Mouse (Mus musculus) liver, postnatal 0 days (tissue): ENCODE measurements around the gene Ninj2. TPM values are rescaled to one million over a fixed set of nuclear protein-coding genes. Genes with fewer than 3 reads are reported as not detected.

Source experiments
- ATAC-seq: fragments of 200-750 bp; cut with Nextera tagmentation; 2 replicates; pipeline ENCODE4 v1.8.0; 2017; ENCODE audit warnings: mild to moderate bottlenecking, moderate library complexity
- DNase-seq: peaks from one replicate; pipeline ENCODE4 v3.0.0-alpha.2; 2016
- H3K27ac ChIP-seq: fragments of 300-500 bp; sonication (generic); 2 replicates; pipeline ENCODE4 v1.5.1; 2014; ENCODE audit warnings: antibody characterized with exemption, moderate library complexity, mild to moderate bottlenecking, low read depth
- H3K27me3 ChIP-seq: fragments of 300-500 bp; sonication (generic); 2 replicates; pipeline ENCODE4 v1.6.1; 2014; ENCODE audit warnings: low read length, control low read depth, mixed read lengths; ENCODE audit not compliant: insufficient read depth
- H3K36me3 ChIP-seq: fragments of 300-500 bp; sonication (generic); replicated peaks from 2 replicates; pipeline ENCODE4 v1.6.1; 2014; ENCODE audit warnings: mild to moderate bottlenecking, control low read depth, low read length, moderate library complexity, mixed read lengths; ENCODE audit not compliant: insufficient read depth
- H3K4me1 ChIP-seq: fragments of 300-500 bp; sonication (generic); 2 replicates; pipeline ENCODE4 v1.6.1; 2014; ENCODE audit warnings: antibody characterized with exemption, mild to moderate bottlenecking, control low read depth; ENCODE audit not compliant: insufficient read depth
- H3K4me2 ChIP-seq: fragments of 300-500 bp; sonication (generic); 2 replicates; pipeline ENCODE4 v1.6.1; 2014; ENCODE audit warnings: low read depth, mild to moderate bottlenecking, low read length, moderate library complexity, mixed read lengths
- H3K4me3 ChIP-seq: fragments of 300-500 bp; sonication (generic); 2 replicates; pipeline ENCODE4 v1.5.1; 2014; ENCODE audit warnings: low read depth, low read length
- H3K9ac ChIP-seq: fragments of 300-500 bp; sonication (generic); replicated peaks from 2 replicates; pipeline ENCODE4 v1.6.1; 2014; ENCODE audit warnings: mild to moderate bottlenecking, moderate library complexity
- H3K9me3 ChIP-seq: fragments of 300-500 bp; sonication (generic); 2 replicates; pipeline ENCODE4 v1.6.1; 2016; ENCODE audit warnings: mild to moderate bottlenecking, control low read depth, low read length, mixed read lengths
- CTCF ChIP-seq: sonication (generic); IDR thresholded peaks from 2 replicates; pipeline ENCODE4 v1.5.1; 2016; ENCODE audit warnings: antibody characterized with exemption, low read depth
- EP300 ChIP-seq: IDR thresholded peaks from 2 replicates; pipeline ENCODE4 v1.6.1; 2016; ENCODE audit warnings: antibody characterized with exemption, low read depth, mild to moderate bottlenecking
- WGBS: fragments of 180-500 bp; shearing (Covaris S2); extraction: QIAGEN DNeasy Blood & Tissue Kit; methylation state at CpG from one replicate; pipeline ENCODE4 v1.1.7; 2014; ENCODE audit not compliant: insufficient replicate concordance; 5-methylcytosine and 5-hydroxymethylcytosine counted together
- polyA plus RNA-seq: library from polyadenylated mRNA; unstranded; fragments of >200 nt; fragmentation: Nextera tagmentation; extraction: Ambion mirVana; gene quantifications from 2 replicates; pipeline ENCODE4 v1.2.1, GENCODE M21; 2015

Gene Ninj2
- polyA plus RNA-seq, 1 experiment from 2014 or later: 0.31 TPM

- Histone ChIP-seq H3K27ac (0 out of 2 replicates have a peak overlapping the region, but pooled peaks have one; percentile 26), H3K27me3 (no peaks in the 10 kb centered on the region), H3K9me3 (no peaks in the 10 kb centered on the region), H3K9ac (no peak overlapping the region), H3K4me3 (no peak overlapping the region), H3K36me3 (no peaks in the 10 kb centered on the region), H3K4me1 (peaks cover 20% of the 10 kb centered on the region; the same call in 1 of the 2 replicates), H3K4me2 (no peak overlapping the region)
- TF ChIP-seq CTCF: no peak
- TF ChIP-seq EP300: no peak
- no peak for ATAC-seq
- no peak for DNase-seq
- WGBS: 53% methylated on average over 7 of the region's 7 CpGs
Observed at GRCm38 (mm10) chr6:120114698-120115097, 21.5 kb downstream of the Ninj2 start.

DNA sequence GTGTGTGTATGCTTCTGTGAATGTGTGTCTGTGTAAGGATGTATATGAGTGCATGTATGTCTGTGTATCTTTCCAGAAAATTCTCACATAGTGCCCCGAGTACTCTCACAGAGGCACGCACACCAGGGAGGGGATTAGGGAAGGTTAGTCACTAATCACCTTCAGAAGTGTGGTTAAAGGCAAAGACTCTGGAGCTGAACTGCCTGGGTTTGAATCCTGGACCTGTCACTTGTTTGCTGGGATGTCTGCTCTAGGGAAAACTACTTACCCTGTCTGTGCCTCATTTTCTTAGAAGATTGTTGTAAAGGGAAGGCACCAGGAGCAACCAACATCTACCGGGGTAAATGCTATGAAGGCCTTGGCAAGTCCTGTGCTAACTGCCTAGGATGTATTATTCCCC lies 22.3 kb downstream of the Ninj2 start:
- Histone ChIP-seq H3K9me3 (no peaks in the 10 kb centered on the region), H3K27me3 (no peaks in the 10 kb centered on the region)

GRCm38 (mm10) chr6:120119824-120120223 lies 26.7 kb downstream of the Ninj2 start:
- Histone ChIP-seq H3K9ac (no peak overlapping the region), H3K4me3 (no peak overlapping the region), H3K27me3 (no peaks in the 10 kb centered on the region), H3K4me1 (0 out of 2 replicates have a peak, but pooled peaks cover 3% of the 10 kb centered on the region), H3K4me2 (no peak overlapping the region), H3K9me3 (no peaks in the 10 kb centered on the region), H3K36me3 (no peaks in the 10 kb centered on the region), H3K27ac (no peak overlapping the region)
- no peak for DNase-seq
- TF ChIP-seq EP300 (no peak), CTCF (no peak)
- WGBS: 71% methylated on average over 5 of the region's 5 CpGs
- ATAC-seq: no peak

More for the DNA sequence above, 22.3 kb downstream of the Ninj2 start:
- H3K9ac ChIP-seq: no peak overlapping the region
- no peak for DNase-seq
- WGBS: 76% methylated on average over 3 of the region's 3 CpGs
- H3K27ac ChIP-seq: no peak overlapping the region
- H3K4me3 ChIP-seq: no peak overlapping the region
- no peak for TF ChIP-seq CTCF
- TF ChIP-seq EP300: no peak
- H3K4me1 ChIP-seq: peaks cover 20% of the 10 kb centered on the region; the same call in 1 of the 2 replicates
- ATAC-seq: no peak
- no peaks in the 10 kb centered on the region for H3K36me3 ChIP-seq
- H3K4me2 ChIP-seq: no peak overlapping the region

DNA sequence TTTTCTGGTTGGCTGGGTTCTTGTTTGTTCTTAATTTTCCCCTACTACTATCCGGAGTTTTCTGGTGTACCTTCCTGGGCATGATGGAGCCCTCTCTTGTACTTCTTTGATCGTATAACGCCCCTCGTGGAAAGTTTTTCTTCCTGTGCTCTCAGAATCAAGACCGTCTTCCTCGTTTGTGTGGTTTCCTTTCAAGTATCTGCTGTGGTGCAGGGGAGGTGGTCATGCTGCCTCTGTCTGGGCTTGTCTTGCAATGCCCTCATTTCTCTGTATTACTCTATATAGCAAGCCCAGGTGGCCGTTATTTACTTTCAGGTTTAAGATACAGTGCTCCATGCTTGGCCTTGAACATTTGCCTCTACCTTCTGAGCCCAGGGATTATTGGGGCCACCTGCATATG lies 31.5 kb downstream of the Ninj2 start:
- no peaks in the 10 kb centered on the region for H3K9me3 ChIP-seq
- H3K27me3 ChIP-seq: no peaks in the 10 kb centered on the region
- H3K4me1 ChIP-seq: no peaks in the 10 kb centered on the region
- no peak overlapping the region for H3K27ac ChIP-seq
- H3K4me2 ChIP-seq: no peak overlapping the region
- no peaks in the 10 kb centered on the region for H3K36me3 ChIP-seq
- H3K4me3 ChIP-seq: no peak overlapping the region
- no peak for ATAC-seq
- TF ChIP-seq EP300 (no peak), CTCF (no peak)
- WGBS: 47% methylated on average over 7 of the region's 7 CpGs
- no peak overlapping the region for H3K9ac ChIP-seq
- no peak for DNase-seq

- H3K9me3 ChIP-seq: no peaks in the 10 kb centered on the region
- H3K4me1 ChIP-seq: no peaks in the 10 kb centered on the region
- no peak overlapping the region for H3K4me3 ChIP-seq
- no peak overlapping the region for H3K4me2 ChIP-seq
- H3K27ac ChIP-seq: no peak overlapping the region
- no peaks in the 10 kb centered on the region for H3K27me3 ChIP-seq
- no peak for TF ChIP-seq EP300
- TF ChIP-seq CTCF: no peak
- H3K36me3 ChIP-seq: no peaks in the 10 kb centered on the region
- 82% methylated on average over 8 of the region's 8 CpGs for WGBS
- ATAC-seq (no peak), DNase-seq (no peak)
- no peak overlapping the region for H3K9ac ChIP-seq
Observed at GRCm38 (mm10) chr6:120126456-120126855, 33.3 kb downstream of the Ninj2 start.

- Histone ChIP-seq H3K4me1 (no peaks in the 10 kb centered on the region), H3K9me3 (no peaks in the 10 kb centered on the region), H3K36me3 (no peaks in the 10 kb centered on the region), H3K4me2 (no peak overlapping the region), H3K27ac (no peak overlapping the region), H3K4me3 (no peak overlapping the region), H3K9ac (no peak overlapping the region), H3K27me3 (no peaks in the 10 kb centered on the region)
- no peak for DNase-seq
- TF ChIP-seq EP300: no peak
- TF ChIP-seq CTCF: no peak
- 96% methylated on average over 7 of the region's 7 CpGs for WGBS
- no peak for ATAC-seq
Observed at GRCm38 (mm10) chr6:120127321-120127720, 34.2 kb downstream of the Ninj2 start.

- no peak for DNase-seq
Observed at GRCm38 (mm10) chr6:120134748-120135147, 41.6 kb downstream of the Ninj2 start.

More at GRCm38 (mm10) chr6:120134748-120135147, 41.6 kb downstream of the Ninj2 start:
- H3K9ac ChIP-seq: no peak overlapping the region
- no peaks in the 10 kb centered on the region for H3K27me3 ChIP-seq
- TF ChIP-seq CTCF (no peak), EP300 (no peak)
- no peak overlapping the region for H3K27ac ChIP-seq
- ATAC-seq: no peak
- no peaks in the 10 kb centered on the region for H3K9me3 ChIP-seq
- WGBS: 44% methylated on average over 4 of the region's 4 CpGs
- no peaks in the 10 kb centered on the region for H3K36me3 ChIP-seq
- H3K4me3 ChIP-seq: no peak overlapping the region
- H3K4me2 ChIP-seq: no peak overlapping the region
- no peaks in the 10 kb centered on the region for H3K4me1 ChIP-seq
